In the genomic region with DNA sequence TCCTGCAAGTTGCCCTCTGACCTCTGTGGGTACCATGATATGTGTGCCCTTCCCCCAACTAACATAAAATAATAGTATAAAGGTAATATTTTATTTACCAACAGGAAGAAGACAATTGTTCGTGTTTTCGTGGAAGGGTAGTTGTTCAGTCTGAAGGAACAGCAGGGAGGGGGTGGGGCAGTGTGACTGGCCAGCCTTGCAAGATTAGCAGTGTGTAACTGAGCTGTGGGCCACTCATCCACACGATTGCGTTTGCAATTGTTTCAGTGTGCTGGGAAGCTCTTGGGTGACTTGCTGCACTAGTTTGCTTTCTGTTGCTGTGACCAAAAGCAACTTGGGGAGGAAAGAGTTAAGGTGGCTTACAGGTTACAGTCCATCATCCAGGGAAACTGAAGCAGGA, we compare ENCODE assay signal across 20 mouse cellular contexts. TPM values are rescaled to one million over a fixed set of nuclear protein-coding genes. Genes with fewer than 3 reads are reported as not detected.
DNase-seq lines count a peak whose midpoint lies in the region; ATAC-seq and TF ChIP-seq lines count a peak whose summit lies in the region.
"Had no signal": no experiment of that assay in that cellular context is flagged by ENCODE, and none has a peak within 500 bp of the region (broad histone marks: within the 10 kb centered on the region; RNA-seq: fewer than 3 reads in every experiment).

No protein-coding gene starts in this region.

- peaks cover 49% of the 10 kb centered on the region for H3K4me1 ChIP-seq in hindbrain, embryonic 10.5 days (replicated peaks)
- H3K4me1 ChIP-seq in hindbrain, embryonic 11.5 days (replicated peaks; ENCODE audit: control insufficient read depth, insufficient read depth, low read length): no peaks in the 10 kb centered on the region
- peaks cover 53% of the 10 kb centered on the region for H3K4me1 ChIP-seq in kidney, postnatal 0 days (replicated peaks; ENCODE audit: insufficient read depth, low read length)

- no peaks in the 10 kb centered on the region for H3K9me3 ChIP-seq in hindbrain, embryonic 10.5 days
- H3K9me3 ChIP-seq in hindbrain, embryonic 11.5 days (ENCODE audit: control insufficient read depth, low read length): no peaks in the 10 kb centered on the region
- H3K9me3 ChIP-seq in kidney, postnatal 0 days (replicated peaks; ENCODE audit: low read length): no peaks in the 10 kb centered on the region
- H3K9me3 ChIP-seq: embryonic facial prominence, embryonic 13.5 days; heart, embryonic 13.5 days; hindbrain, embryonic 13.5 days had no signal

- H3K9ac ChIP-seq in hindbrain, embryonic 11.5 days (ENCODE audit: low read depth, low read length): no peak overlapping the region
- H3K9ac ChIP-seq in kidney, postnatal 0 days (ENCODE audit: low read depth, low read length): no peak overlapping the region
- H3K9ac ChIP-seq: embryonic facial prominence, embryonic 13.5 days; heart, embryonic 13.5 days; hindbrain, embryonic 13.5 days had no signal

- 0 out of 2 replicates have a peak overlapping the region, but pooled peaks have one; percentile 73 for H3K27ac ChIP-seq in hindbrain, embryonic 10.5 days
- H3K27ac ChIP-seq in hindbrain, embryonic 11.5 days (ENCODE audit: low read depth, low read length): no peak overlapping the region
- no peak overlapping the region for H3K27ac ChIP-seq in kidney, postnatal 0 days
- H3K27ac ChIP-seq: embryonic facial prominence, embryonic 13.5 days; gastrocnemius, adult 2 months; heart, embryonic 13.5 days; hindbrain, embryonic 13.5 days; hindbrain, postnatal 0 days had no signal

- no peak overlapping the region for H3K4me2 ChIP-seq in hindbrain, embryonic 11.5 days (replicated peaks; ENCODE audit: low read depth, low read length)
- no peak overlapping the region for H3K4me2 ChIP-seq in kidney, postnatal 0 days (ENCODE audit: low read length)
- H3K4me2 ChIP-seq: embryonic facial prominence, embryonic 13.5 days; heart, embryonic 13.5 days; hindbrain, embryonic 13.5 days had no signal

- DNase-seq in adrenal gland, adult 18-20 months (ENCODE audit: low spot score in 2 of 2): peak; percentile 5 to 16
- no peak for DNase-seq in adrenal gland, postnatal 4 days (ENCODE audit: low spot score in 2 of 2)
- no peak for DNase-seq in hindbrain, embryonic 10.5 days (ENCODE audit: low spot score)
- DNase-seq in hindbrain, embryonic 11.5 days (ENCODE audit: low spot score): no peak
- DNase-seq in kidney, postnatal 0 days (ENCODE audit: low spot score): peak; percentile 42
- DNase-seq in kidney, adult 11 months: no peak
- DNase-seq in heart, adult 9 months (ENCODE audit: low spot score in 2 of 2): no peak
- DNase-seq: cerebellum, adult 18-20 months; cerebellum, adult 9-11 months; cerebellum, postnatal 36 days; gastrocnemius, adult 2 months; gastrocnemius, postnatal 25 days; heart, postnatal 36 days had no signal

- no peak for TF ChIP-seq CTCF in kidney, postnatal 0 days (IDR thresholded peaks at IDR 0.05; ENCODE audit: low read depth)

- H3K27me3 ChIP-seq in hindbrain, embryonic 10.5 days (ENCODE audit: insufficient read depth, poor library complexity, severe bottlenecking): no peaks in the 10 kb centered on the region
- no peaks in the 10 kb centered on the region for H3K27me3 ChIP-seq in hindbrain, embryonic 11.5 days (ENCODE audit: control insufficient read depth, insufficient read depth, low read length)
- H3K27me3 ChIP-seq in kidney, postnatal 0 days (ENCODE audit: insufficient read depth, low read length): no peaks in the 10 kb centered on the region
- H3K27me3 ChIP-seq: embryonic facial prominence, embryonic 13.5 days; heart, embryonic 13.5 days; hindbrain, embryonic 13.5 days; Patski had no signal

- no peak for ATAC-seq in hindbrain, embryonic 11.5 days (ENCODE audit: low FRiP score)
- no peak for ATAC-seq in kidney, postnatal 0 days (replicated peaks; ENCODE audit: low FRiP score, low read depth)
- ATAC-seq: activated CD4-positive, CD25-positive, alpha-beta regulatory T cell, adult 4 months; forebrain, embryonic 14.5 days; hindbrain, postnatal 0 days; Patski had no signal

- no peak overlapping the region for H3K4me3 ChIP-seq in hindbrain, embryonic 10.5 days
- H3K4me3 ChIP-seq in hindbrain, embryonic 11.5 days (ENCODE audit: low read depth, low read length): no peak overlapping the region
- H3K4me3 ChIP-seq in kidney, postnatal 0 days (replicated peaks; ENCODE audit: low read depth, low read length): no peak overlapping the region
- H3K4me3 ChIP-seq: embryonic facial prominence, embryonic 13.5 days; gastrocnemius, adult 2 months; heart, embryonic 13.5 days; hindbrain, embryonic 13.5 days had no signal

- WGBS in hindbrain, embryonic 10.5 days: 42% methylated on average over 4 of the region's 4 CpGs
- WGBS in hindbrain, embryonic 11.5 days: 57% methylated on average over 4 of the region's 4 CpGs
- WGBS in kidney, postnatal 0 days: 26% methylated on average over 4 of the region's 4 CpGs

- no peaks in the 10 kb centered on the region for H3K36me3 ChIP-seq in hindbrain, embryonic 10.5 days
- H3K36me3 ChIP-seq in hindbrain, embryonic 11.5 days (ENCODE audit: control insufficient read depth, insufficient read depth, low read length): no peaks in the 10 kb centered on the region
- H3K36me3 ChIP-seq in kidney, postnatal 0 days (ENCODE audit: insufficient read depth, low read length): no peaks in the 10 kb centered on the region
- H3K36me3 ChIP-seq: hindbrain, embryonic 13.5 days had no signal

RNA-seq across cellular contexts. Expression of a gene that starts 7.4 kb away (rescaled TPM):
- 100 to 1,000 TPM in 1 of 2 experiments, 10 to 100 TPM in 1; 89.9 to 206 TPM for total RNA-seq in adrenal gland, adult 18-20 months (2021)
- 100 to 1,000 TPM; 146 to 153 TPM for total RNA-seq in adrenal gland, postnatal 4 days (2021)
- polyA plus RNA-seq in hindbrain, embryonic 10.5 days (2016; fragmentation: Nextera tagmentation; extraction: Ambion mirVana): 21.9 and 24.2 TPM in 2 replicates
- 22.3 and 25.0 TPM in 2 replicates for polyA plus RNA-seq in hindbrain, embryonic 11.5 days (2014; fragmentation: Nextera tagmentation; extraction: Ambion mirVana)
- 23.9 and 27.6 TPM in 2 replicates for polyA plus RNA-seq in kidney, postnatal 0 days (2015; fragmentation: Nextera tagmentation; extraction: Ambion mirVana)

Comparison
In these comparisons a context has a peak if more than half of its experiments do, and no peak if none do; other contexts are left out.
1. DNase-seq: peak in adrenal gland, adult 18-20 months (2 of 2) and kidney, postnatal 0 days (single experiment); none in adrenal gland, postnatal 4 days (0 of 2), hindbrain, embryonic 10.5 days (single experiment), hindbrain, embryonic 11.5 days (single experiment), kidney, adult 11 months (single experiment) and heart, adult 9 months (0 of 2).